ENCODE assay signal across 28 mouse cellular contexts in genomic region chr13:41073819-41074218, GRCm38 (mm10). TPM values are rescaled to one million over a fixed set of nuclear protein-coding genes. Genes with fewer than 3 reads are reported as not detected.
"Had no signal": no experiment of that assay in that cellular context is flagged by ENCODE, and none has a peak within 500 bp of the region (broad histone marks: within the 10 kb centered on the region; RNA-seq: fewer than 3 reads in every experiment).

No protein-coding gene starts in this region.

- ATAC-seq: intestine, postnatal 0 days; midbrain, embryonic 16.5 days had no signal

- DNase-seq: kidney, adult 8-10 months; kidney, postnatal 10 days; kidney, postnatal 36 days; layer of hippocampus, postnatal 36 days; lung, adult 18-20 months; lung, postnatal 14 days; right cerebral cortex, postnatal 4 days; thymus, postnatal 25 days had no signal

- H3K4me1 ChIP-seq: lung, embryonic 15.5 days; stomach, embryonic 15.5 days had no signal

- H3K4me3 ChIP-seq: kidney, embryonic 15.5 days; left cerebral cortex, adult 2 months; liver, embryonic 15.5 days; lung, embryonic 15.5 days; midbrain, embryonic 12.5 days; stomach, embryonic 15.5 days had no signal

- H3K9ac ChIP-seq: kidney, embryonic 15.5 days; liver, embryonic 15.5 days; lung, embryonic 15.5 days; midbrain, embryonic 12.5 days; stomach, embryonic 15.5 days had no signal

- H3K36me3 ChIP-seq: kidney, embryonic 15.5 days; liver, embryonic 15.5 days; lung, embryonic 15.5 days; midbrain, embryonic 12.5 days; stomach, embryonic 15.5 days had no signal

- H3K9me3 ChIP-seq: kidney, embryonic 15.5 days; liver, embryonic 15.5 days; lung, embryonic 15.5 days; midbrain, embryonic 12.5 days; stomach, embryonic 15.5 days had no signal

- H3K4me2 ChIP-seq: kidney, embryonic 15.5 days; liver, embryonic 11.5 days; liver, embryonic 15.5 days; lung, embryonic 15.5 days; midbrain, embryonic 12.5 days; stomach, embryonic 15.5 days had no signal

- H3K27ac ChIP-seq: kidney, embryonic 15.5 days; left cerebral cortex, adult 2 months; liver, embryonic 15.5 days; lung, embryonic 15.5 days; midbrain, embryonic 12.5 days; stomach, embryonic 15.5 days had no signal

RNA-seq across cellular contexts. Expression of gene Mak, which starts 5.7 kb away (rescaled TPM):
- total RNA-seq: megakaryocyte-erythroid progenitor cell, adult 5-6 weeks had no signal

RNA-seq across cellular contexts. Expression of gene Gcm2, which starts 37.0 kb away (rescaled TPM):
- total RNA-seq: layer of hippocampus, adult 8-10 months; layer of hippocampus, postnatal 10 days; layer of hippocampus, postnatal 36 days; left cerebral cortex, adult 2 months; left cerebral cortex, postnatal 10 days; left cerebral cortex, postnatal 36 days; megakaryocyte-erythroid progenitor cell, adult 5-6 weeks had no signal
- polyA plus RNA-seq: intestine, embryonic 14.5 days; intestine, postnatal 0 days; kidney, embryonic 15.5 days; limb, embryonic 11.5 days; limb, embryonic 14.5 days; liver, embryonic 11.5 days; liver, embryonic 15.5 days; lung, embryonic 15.5 days; midbrain, embryonic 12.5 days; midbrain, embryonic 16.5 days; neural tube, embryonic 14.5 days; stomach, embryonic 15.5 days had no signal

RNA-seq across cellular contexts. Expression of gene Sycp2l, which starts 40.3 kb away (rescaled TPM):
- total RNA-seq: layer of hippocampus, postnatal 36 days; left cerebral cortex, adult 2 months; megakaryocyte-erythroid progenitor cell, adult 5-6 weeks had no signal
- polyA plus RNA-seq: intestine, postnatal 0 days; kidney, embryonic 15.5 days; limb, embryonic 11.5 days; limb, embryonic 14.5 days; liver, embryonic 11.5 days; liver, embryonic 15.5 days; lung, embryonic 15.5 days; midbrain, embryonic 12.5 days; midbrain, embryonic 16.5 days; neural tube, embryonic 11.5 days; neural tube, embryonic 14.5 days; thymus, postnatal 0 days had no signal
